Mouse (Mus musculus) cerebellum, adult (tissue): Measurements from ENCODE around the gene Ccnd3.
"Not testable (repeated sequence)": the region's sequence is repeated elsewhere in the genome, so short reads cannot be mapped to it uniquely, and the experiment has no call there.

Experiments
- ATAC-seq: cut with Nextera tagmentation; 2 replicates; pipeline ENCODE4 v1.9.2; 2017; ENCODE audit warnings: mild to moderate bottlenecking, moderate library complexity, mixed read lengths; ENCODE audit not compliant: insufficient number of reproducible peaks, low FRiP score, low TSS enrichment

Ccnd3 gene

GRCm38 (mm10) chr17:47610849-47611660, 106.2 kb downstream of the Ccnd3 start, which contains the start of the genes Bysl, Med20 and Gm20517:
Bysl (minus strand) TSS chr17:47611492.
Med20 (plus strand) TSS chr17:47611582.
Gm20517 (plus strand) TSS chr17:47611589.
- peak; percentile 95 for ATAC-seq

DNA sequence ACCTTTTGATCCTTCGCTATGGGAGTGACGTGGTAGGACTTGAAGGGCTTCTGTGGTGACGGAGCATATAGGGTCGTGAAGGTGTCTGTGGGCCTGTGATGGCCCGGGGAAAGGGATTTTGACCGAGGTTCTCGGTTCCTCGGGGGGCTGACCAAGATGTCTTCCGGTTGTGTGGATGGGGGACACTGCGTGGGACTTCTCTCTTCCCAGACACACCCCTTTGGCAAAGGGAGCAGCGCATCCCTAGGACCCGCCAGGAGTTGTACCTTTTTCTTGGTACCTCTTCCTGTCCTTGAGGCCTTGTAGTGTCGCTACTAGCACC, 106.8 kb downstream of the Ccnd3 start:
- no peak for ATAC-seq

DNA sequence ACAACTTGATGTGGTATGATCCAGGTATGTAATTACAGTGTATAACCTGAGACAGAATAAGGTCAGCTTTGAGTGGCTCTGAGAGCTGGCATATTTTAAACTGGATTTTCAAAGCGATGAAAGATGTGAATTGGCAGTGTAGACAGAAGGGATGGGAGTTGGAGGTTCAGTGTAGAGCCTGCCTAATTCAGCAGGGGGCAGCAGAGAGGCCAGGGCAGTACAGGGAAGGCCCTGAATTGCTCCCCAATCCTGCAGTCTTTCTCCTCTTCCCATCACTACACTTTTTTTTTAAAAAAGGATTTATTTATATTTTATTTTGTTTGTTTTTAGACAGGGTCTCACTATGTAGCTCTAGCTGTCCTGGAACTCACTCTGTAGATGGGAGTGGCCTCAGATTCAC, 109.2 kb downstream of the Ccnd3 start:
- ATAC-seq, result no peak

GRCm38 (mm10) chr17:47616119-47616518, 111.3 kb downstream of the Ccnd3 start:
- no peak for ATAC-seq

DNA sequence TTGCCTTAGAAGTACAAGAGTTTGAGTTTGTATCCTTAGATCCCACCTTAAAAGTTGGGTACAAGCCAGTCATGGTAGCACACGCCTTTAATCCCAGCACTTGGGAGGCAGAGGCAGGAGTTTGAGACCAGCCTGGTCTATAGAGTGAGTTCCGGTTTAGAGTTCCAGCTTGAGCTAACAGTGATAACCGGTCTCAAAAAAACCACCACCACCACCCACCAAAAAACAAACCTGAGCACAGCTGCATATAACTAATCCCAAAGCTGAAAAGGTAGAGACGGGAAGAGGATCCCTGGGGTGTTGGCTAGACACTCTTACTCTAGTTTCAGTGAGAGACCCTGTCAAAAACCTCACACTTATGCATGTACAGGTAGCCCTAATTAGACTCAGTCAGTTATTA, 111.8 kb downstream of the Ccnd3 start:
- ATAC-seq, result no peak

DNA sequence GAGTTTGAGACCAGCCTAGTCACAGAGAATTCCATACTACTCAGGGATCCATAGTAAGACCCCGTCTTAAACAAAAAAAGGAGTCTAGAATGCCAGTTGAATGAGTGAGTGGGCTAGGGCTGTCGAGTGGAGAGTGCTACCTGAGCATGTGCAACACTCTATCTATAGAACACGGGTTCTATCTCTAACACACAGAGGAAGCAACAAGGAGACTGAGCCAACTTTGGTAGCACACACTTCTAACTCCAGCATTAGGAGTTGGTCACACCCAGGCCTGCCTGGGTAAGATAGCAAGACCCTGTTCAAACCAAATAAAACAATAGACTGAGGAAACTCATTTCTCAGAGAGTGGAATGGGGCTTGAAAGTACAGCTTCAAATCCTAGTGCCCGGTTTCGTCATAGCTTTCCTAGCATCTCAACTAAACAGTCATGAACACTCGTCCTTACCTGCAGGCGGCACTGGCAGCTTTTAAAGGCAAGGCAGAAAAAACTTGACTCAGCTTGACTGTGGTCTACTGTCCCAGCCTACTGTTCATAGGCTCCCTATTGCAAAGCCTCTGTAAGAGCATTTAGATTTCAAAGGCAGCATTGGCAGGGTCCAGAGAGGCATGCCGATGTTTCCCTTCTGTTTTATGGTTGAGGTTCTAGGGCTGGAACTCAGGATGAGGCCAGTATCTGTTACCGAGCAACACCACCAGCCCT, 112.9 kb downstream of the Ccnd3 start:
- no peak for ATAC-seq

- no peak for ATAC-seq
Measured at GRCm38 (mm10) chr17:47618556-47619311, 113.9 kb downstream of the Ccnd3 start.

DNA sequence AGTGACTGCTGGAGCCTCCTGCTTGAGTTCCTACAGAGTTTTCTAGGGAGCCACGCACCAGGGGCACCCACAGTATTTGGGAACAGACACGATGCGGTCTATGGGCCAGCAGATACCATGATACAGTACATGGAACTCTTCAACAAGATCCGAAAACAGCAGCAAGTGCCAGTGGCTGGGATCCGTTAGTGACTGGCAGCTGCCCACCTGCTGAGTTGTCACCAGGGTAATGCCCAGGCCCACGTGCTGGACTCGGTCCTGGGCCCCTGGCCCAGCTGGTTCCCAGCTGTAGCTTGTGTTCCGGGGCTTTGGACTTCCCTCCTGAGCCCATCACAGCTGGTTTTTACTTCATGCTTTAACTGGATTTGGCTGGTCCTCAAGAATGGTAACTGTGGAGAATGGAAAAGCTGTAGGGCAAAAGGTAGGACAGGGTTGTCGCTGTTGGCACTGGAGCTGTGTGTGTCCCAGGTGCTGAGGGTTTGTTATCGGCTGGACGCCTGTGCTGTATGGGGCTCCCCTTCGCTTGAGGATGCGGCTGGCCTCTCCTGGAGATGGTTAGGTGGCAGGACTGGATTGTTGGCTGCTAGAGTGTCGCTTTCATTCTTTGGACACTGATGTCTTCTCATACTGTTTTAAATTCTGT, 118.2 kb downstream of the Ccnd3 start:
- no peak for ATAC-seq

GRCm38 (mm10) chr17:47624572-47624971, 119.7 kb downstream of the Ccnd3 start:
- not testable (repeated sequence) for ATAC-seq

DNA sequence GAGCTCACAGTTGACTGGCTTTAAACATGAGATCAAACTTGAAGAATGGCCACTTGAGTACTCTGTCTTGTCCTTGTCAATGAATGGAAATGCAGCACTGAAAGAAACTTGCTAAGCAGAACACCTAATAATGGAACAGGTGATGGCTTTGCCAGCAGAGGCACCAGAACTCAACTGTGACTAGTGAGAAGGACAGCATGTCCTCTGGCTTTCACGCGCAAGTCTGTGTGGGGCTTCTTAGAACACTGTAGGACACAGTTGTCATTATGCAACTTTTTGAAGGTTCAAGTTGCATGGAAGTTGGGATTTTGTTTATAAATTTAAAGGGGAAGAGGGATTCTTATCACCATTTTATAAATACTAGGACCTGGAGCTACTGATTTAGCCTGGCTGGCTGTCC, 120.2 kb downstream of the Ccnd3 start:
- ATAC-seq, result no peak

DNA sequence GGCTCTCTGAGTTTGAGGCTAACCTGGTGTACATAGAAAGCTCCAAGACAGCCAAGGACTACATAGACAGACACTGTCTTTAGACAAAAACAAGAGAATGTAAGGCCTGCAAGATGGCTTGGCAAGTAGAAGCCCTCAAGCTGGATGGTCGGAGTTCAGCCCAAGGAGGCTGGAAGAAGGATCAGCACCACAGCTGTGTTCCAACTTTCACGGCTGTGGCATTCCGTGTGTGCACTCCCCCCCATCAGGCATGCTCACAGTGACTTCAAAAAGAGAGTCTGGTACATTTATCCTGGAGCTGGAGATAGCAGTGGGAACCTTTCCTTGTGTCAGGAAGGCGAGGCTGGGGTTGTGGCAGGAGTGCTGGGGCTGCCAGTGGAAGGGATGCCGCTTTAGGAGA, 121.2 kb downstream of the Ccnd3 start:
- ATAC-seq, result no peak

DNA sequence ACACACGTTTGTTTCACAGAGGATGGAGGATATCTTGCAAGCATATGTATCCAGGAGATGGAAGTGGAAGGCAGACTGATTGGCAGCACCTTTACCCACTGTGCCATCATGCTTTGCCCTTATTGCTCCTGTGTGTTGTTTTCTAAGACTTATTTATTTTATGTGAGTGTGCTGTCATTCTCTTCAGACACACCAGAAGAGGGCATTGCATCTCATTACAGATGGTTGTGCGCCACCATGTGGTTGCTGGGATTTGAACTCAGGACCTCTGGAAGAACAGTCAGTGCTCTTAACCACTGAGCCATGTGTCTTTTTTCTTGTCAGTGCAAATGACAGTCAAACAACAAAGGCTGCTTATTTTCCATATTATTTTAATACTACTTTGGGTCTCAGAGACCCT, 122.9 kb downstream of the Ccnd3 start:
- no peak for ATAC-seq

DNA sequence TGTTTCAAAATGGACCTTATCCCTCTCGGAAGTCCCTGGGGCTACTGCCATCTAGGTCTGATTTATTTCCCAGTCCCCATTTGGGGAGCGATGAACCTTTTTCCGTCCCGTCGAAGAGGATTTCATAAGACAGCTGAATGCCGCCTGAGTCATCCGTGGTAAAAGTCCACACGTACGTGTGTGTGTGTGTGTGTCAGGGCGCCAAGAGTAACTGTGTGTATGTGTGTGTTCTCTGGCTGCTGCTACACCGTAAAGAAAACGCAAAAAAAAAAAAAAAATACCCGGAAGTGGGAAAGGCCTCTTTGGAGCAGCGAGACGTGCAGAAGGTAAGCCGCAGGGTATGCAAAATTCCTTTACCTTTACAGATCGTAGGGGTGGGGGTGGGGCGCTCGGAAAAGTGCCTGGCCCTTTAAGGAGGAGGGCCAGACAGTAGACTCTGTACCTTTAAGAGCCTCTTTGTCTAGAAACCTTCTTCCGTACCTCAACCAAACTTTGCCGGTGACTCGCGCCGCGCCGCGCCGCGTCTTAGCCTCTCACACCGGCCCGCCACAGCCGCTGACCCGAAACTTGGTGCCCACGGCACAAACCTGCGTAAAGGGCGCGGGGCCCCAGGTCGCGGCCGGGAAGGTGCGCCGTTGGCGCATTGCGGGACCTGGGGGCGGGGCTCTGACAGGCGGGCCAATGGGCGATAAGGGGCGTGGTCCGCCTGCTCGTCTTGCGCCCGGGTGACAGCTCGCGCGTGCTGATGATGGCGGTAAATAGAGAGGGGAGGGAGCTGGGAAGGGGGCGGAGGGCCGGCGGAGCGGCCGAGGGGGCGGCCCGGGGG, 124.2 kb downstream of the Ccnd3 start:
- ATAC-seq, result peak; percentile 91

DNA sequence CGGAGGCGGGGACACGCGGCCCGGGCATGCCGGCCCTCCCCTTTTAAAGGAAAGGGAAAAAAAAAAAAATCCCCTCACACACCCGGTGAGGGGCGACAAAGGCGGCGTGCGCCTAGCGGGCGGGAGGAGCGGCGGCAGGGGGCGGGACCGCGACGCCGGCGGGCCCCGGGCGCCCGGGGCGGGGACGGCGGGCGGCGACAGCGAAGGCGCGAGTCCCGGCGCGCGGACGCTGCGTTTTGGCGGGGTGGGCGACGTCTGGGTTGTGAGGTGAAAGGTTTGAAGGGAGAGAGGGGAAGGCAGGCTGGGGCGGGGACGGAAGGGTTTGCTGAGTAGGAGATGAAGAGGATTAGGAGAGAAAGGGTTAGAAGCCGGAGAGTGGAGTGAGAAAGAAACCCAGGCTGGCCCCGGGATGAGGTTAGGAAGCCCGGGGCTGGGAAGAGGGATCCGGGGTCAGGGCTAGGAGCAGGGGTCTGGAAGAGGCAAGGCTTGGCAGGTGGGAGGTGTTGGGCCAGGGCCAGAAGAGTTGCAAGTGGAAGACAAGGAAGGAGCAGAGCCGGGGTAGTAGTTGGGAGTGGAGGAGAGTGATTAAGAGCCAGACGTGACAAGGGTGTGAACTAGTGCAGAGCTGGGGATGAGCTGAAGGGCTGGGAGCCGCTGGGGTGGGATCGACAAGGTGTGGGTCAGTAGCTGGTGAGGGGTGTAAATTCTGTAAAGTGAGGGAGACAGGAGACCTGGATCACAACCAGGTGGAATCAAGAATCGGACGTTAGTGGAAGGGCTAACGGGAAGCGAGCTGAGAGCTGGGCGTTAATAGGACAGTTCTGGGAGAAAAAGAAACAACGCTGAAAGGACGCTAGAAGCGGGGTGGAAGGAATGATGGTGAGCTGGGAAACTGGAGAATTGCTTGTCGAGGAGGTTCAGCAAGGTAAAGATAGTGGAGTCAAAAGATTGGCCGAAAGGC, 125.1 kb downstream of the Ccnd3 start:
- peak; percentile 47 for ATAC-seq

GRCm38 (mm10) chr17:47630678-47631065, 125.8 kb downstream of the Ccnd3 start, which contains the start of gene Usp49:
Usp49 (plus strand) TSS chr17:47630690.
- no peak for ATAC-seq

DNA sequence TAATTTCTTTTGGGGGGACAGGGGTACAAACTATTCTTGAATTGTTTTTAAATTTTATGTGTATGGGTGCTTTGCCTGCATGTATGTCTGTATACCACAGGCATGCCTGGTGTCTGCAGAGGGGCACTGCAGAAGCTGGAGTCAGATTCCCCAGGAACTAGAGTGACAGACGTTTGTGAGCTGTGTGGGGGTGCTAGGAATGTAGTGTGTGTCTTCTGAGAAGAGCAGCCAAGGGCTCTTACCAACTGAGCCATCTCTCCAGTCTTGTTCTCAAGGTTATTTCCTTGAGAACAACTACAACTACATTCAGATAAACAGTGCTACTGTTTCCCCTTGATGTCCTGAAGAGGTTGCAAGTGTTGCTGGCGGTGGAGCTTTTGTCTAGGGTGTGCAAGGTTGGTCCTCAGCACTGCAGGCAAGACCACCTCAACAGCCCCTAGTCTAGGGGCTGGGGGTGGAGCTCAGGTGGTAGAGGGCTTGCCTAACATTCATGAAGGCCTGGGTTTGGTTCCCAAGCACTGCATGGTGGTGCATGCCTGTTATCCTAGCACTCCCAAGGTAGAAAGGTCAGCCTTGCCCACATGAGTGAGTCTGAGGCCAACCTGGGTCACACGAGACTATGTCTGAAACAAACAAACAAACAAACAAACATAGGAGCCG, 127.5 kb downstream of the Ccnd3 start:
- ATAC-seq, result no peak

DNA sequence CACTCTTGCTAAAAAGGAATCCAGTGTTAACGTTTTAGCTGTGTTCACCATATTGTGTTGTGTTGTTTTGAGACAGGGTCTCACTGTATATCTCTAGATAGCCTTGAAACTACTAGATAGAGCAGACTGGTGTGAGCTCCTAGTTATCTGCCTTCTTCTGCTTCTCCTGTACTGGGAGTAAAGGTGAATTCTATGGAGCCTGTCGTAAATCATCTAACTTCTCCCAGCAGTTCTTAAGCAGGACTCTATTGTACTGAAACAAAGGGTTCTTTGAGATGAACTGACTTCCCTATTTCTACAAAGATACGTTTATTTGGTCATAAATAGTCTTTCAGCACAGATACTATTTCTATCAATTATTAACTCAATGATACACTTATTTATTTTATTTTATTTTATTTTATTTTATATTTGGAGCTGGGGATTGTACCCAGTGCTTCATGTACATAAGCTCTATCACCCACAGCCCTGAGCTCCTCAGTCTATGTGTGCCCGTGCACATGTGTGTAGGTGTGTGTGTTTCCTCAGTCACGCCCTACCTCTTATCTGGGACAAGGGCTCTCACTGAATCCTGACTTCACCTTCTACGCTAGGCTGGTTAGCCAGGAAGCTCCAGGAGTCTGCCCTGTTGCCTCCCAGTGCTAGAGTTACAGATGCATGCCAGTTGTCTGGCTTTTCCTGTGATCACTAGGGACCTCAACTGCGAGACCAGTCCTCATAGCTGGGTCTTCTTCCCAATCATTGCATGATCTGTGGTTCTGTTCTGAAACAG, 129.3 kb downstream of the Ccnd3 start:
- no peak for ATAC-seq
